Mouse (Mus musculus): ENCODE data around the gene Tmem82. TPM values are rescaled to one million over a fixed set of nuclear protein-coding genes. Genes with fewer than 3 reads are reported as not detected.
A peak's percentile ranks its signal among the peaks of the same experiment; 100 is the strongest.

Gene Tmem82
- polyA plus RNA-seq, 1 experiment from 2014 or later = 0.13 TPM

DNA sequence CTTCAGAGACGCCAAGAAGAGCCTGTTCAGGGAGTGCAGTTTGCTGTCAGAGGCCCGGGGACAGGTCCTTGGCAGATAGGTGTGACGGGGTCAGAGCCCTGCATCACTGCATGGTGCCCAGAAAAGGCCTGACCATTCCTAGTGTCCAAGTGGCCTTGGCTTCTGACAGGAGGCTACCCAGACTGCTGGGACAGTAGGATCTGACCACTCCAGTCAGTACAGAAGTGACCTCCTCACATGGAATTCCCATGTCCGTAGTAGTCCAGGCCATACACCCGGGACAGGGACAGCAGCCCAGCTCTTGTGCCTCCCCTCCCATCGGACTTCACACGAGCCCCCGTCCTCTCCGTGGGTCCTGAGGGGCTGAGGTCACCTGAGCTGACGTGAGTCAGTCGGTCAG is 11.6 kb upstream of the Tmem82 start:
- Histone ChIP-seq H3K36me3 (ENCODE audit: control insufficient read depth, insufficient read depth) (peaks cover 53% of the 10 kb centered on the region), H3K9ac (replicated peaks; ENCODE audit: low read depth, low read length) (no peak overlapping the region), H3K27me3 (replicated peaks; ENCODE audit: control insufficient read depth, insufficient read depth, low read length) (no peaks in the 10 kb centered on the region), H3K27ac (ENCODE audit: low read length) (no peak overlapping the region), H3K4me3 (replicated peaks; ENCODE audit: low read length) (no peak overlapping the region), H3K9me3 (ENCODE audit: control insufficient read depth, low read length) (no peaks in the 10 kb centered on the region), H3K4me2 (ENCODE audit: low read length) (no peak overlapping the region), H3K4me1 (replicated peaks; ENCODE audit: control insufficient read depth, insufficient read depth, low read length) (no peaks in the 10 kb centered on the region)
- 93% methylated on average over 11 of the region's 11 CpGs for WGBS
- ATAC-seq = no peak

DNA sequence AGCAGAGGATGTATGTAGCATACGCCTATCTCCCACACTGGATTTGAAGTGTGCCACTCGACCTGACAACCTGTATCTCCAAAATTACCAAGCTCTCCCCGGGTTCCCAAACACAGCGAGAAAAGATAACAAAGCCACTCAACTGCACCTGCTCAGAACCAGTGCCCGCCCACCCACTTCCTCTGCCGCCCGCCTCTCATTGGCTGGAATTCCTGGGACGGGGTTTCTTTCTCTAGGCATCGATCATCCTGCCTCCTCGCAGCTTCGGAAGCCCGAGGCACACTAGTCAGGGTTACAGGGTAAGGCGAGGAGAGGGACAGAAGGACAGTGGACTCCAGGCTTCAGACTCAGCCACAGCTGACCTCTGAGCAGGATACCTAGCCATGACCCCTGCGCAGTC is 10.2 kb upstream of the Tmem82 start:
- Histone ChIP-seq H3K27ac (ENCODE audit: low read length) (no peak overlapping the region), H3K27me3 (replicated peaks; ENCODE audit: control insufficient read depth, insufficient read depth, low read length) (no peaks in the 10 kb centered on the region), H3K36me3 (ENCODE audit: control insufficient read depth, insufficient read depth) (peaks cover 46% of the 10 kb centered on the region), H3K9me3 (ENCODE audit: control insufficient read depth, low read length) (no peaks in the 10 kb centered on the region), H3K4me2 (ENCODE audit: low read length) (no peak overlapping the region), H3K9ac (replicated peaks; ENCODE audit: low read depth, low read length) (no peak overlapping the region), H3K4me3 (replicated peaks; ENCODE audit: low read length) (no peak overlapping the region), H3K4me1 (replicated peaks; ENCODE audit: control insufficient read depth, insufficient read depth, low read length) (no peaks in the 10 kb centered on the region)
- no peak for ATAC-seq
- 84% methylated on average over 14 of the region's 14 CpGs for WGBS

DNA sequence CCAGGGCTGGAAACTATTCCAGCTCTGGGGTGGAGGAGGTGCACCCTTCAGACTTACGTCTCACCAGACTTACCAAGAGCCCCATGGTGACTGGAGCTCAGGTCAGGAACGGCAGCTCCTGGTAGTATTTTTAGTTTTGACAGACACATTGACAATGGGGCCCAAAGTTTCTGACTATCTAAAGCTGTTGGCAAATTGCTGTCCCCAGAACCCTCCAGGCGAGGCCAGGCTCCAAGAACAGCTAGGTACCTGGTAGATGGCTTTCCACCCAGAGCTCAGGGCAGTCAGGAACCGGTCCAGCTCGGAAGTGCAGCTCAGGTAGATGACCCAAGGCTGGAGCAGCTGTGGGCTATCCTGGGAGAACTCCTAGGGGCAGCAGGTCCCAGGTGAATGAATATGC is 9.1 kb upstream of the Tmem82 start:
- no peaks in the 10 kb centered on the region for H3K9me3 ChIP-seq (ENCODE audit: control insufficient read depth, low read length)
- no peaks in the 10 kb centered on the region for H3K4me1 ChIP-seq (replicated peaks; ENCODE audit: control insufficient read depth, insufficient read depth, low read length)
- 87% methylated on average over 5 of the region's 5 CpGs for WGBS
- no peaks in the 10 kb centered on the region for H3K27me3 ChIP-seq (replicated peaks; ENCODE audit: control insufficient read depth, insufficient read depth, low read length)
- no peak overlapping the region for H3K4me3 ChIP-seq (replicated peaks; ENCODE audit: low read length)
- ATAC-seq = no peak
- H3K36me3 ChIP-seq (ENCODE audit: control insufficient read depth, insufficient read depth) = peaks cover 42% of the 10 kb centered on the region
- H3K9ac ChIP-seq (replicated peaks; ENCODE audit: low read depth, low read length) = no peak overlapping the region
- no peak overlapping the region for H3K4me2 ChIP-seq (ENCODE audit: low read length)
- no peak overlapping the region for H3K27ac ChIP-seq (ENCODE audit: low read length)

DNA sequence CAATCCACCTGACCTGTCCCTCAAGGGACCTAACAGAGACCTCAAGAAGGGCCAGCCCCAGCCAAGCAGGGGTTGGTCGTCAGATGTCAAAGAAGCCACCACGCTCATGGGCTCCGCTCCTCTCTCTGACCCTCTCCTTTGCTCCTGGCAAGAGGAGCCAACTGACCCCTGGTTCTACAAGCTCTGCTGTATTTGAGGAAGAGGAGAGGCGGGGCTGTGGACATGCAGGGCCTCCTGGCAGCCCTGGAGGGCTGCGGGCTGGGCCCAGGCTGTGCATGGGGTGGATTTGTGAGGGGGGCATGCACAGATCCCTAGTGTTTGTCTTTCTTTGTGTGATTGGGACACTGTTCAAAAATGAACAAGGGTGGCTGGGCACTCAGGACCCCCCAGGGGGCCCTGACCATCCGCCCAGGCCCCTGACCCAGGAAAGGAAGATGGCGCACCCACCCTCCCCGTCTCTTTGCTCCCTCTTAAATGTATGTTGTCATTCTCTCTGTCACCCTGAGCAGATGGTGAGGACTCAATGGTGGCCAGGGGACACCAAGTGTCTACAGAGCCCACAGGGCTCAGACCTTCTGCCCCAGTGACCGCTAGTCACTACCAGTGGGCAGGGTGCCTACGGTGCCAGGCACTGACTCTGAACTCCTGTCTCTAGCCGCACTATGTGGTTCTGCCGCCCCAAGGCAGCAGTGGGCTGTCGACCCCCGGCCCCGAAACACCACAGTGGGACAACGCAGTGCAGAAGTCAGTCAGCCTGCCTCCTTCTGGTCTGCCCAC is 7.5 kb upstream of the Tmem82 start:
- no peak for ATAC-seq
- H3K9ac ChIP-seq (replicated peaks; ENCODE audit: low read depth, low read length) = no peak overlapping the region
- no peak overlapping the region for H3K4me2 ChIP-seq (ENCODE audit: low read length)
- no peaks in the 10 kb centered on the region for H3K27me3 ChIP-seq (replicated peaks; ENCODE audit: control insufficient read depth, insufficient read depth, low read length)
- H3K9me3 ChIP-seq (ENCODE audit: control insufficient read depth, low read length) = no peaks in the 10 kb centered on the region
- WGBS = 91% methylated on average over 16 of the region's 16 CpGs
- H3K36me3 ChIP-seq (ENCODE audit: control insufficient read depth, insufficient read depth) = peaks cover 27% of the 10 kb centered on the region
- no peak overlapping the region for H3K4me3 ChIP-seq (replicated peaks; ENCODE audit: low read length)
- H3K27ac ChIP-seq (ENCODE audit: low read length) = no peak overlapping the region
- H3K4me1 ChIP-seq (replicated peaks; ENCODE audit: control insufficient read depth, insufficient read depth, low read length) = no peaks in the 10 kb centered on the region

DNA sequence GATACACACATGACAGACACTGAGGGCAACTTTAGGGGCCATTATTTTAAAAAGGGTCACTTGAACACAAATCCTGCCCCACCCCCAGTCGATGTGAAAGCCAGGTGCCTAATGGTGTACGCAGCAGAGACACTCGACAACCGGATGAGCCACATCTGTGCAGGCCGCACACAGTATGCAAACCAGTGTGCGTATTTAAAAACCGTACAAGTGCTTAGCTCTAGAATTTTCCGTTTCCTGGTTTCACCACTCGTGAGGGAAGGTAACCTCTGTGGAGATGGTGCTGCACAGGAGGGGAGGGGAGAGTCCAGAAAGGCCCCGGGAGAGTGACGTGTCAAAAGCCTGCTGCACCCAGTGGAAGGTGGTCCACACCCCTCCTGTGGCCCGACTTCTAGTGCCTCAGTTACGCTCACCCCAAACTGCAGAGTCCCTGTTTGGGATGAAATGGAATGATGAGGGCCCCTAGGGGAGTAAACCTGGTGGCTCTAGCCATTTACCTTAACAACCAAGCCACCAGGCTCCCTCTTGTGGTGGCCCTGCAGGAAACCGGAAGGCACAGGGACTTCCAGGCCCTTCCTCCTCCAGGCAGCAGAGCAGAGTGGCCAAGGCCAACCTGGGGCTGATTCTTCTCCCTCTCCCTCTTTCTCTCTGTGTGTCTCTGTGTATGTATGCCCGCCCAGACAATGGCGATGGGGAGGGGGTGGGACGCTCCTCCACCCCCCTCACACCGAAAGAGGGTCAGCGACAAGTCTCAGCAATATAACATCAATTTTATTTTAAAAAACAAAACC is 6.7 kb upstream of the Tmem82 start:
- 81% methylated on average over 19 of the region's 19 CpGs for WGBS
- H3K4me2 ChIP-seq (ENCODE audit: low read length) = no peak overlapping the region
- no peaks in the 10 kb centered on the region for H3K4me1 ChIP-seq (replicated peaks; ENCODE audit: control insufficient read depth, insufficient read depth, low read length)
- no peak overlapping the region for H3K27ac ChIP-seq (ENCODE audit: low read length)
- no peak overlapping the region for H3K4me3 ChIP-seq (replicated peaks; ENCODE audit: low read length)
- peaks cover 20% of the 10 kb centered on the region for H3K36me3 ChIP-seq (ENCODE audit: control insufficient read depth, insufficient read depth)
- no peaks in the 10 kb centered on the region for H3K27me3 ChIP-seq (replicated peaks; ENCODE audit: control insufficient read depth, insufficient read depth, low read length)
- no peak for ATAC-seq
- H3K9ac ChIP-seq (replicated peaks; ENCODE audit: low read depth, low read length) = no peak overlapping the region
- H3K9me3 ChIP-seq (ENCODE audit: control insufficient read depth, low read length) = no peaks in the 10 kb centered on the region

DNA sequence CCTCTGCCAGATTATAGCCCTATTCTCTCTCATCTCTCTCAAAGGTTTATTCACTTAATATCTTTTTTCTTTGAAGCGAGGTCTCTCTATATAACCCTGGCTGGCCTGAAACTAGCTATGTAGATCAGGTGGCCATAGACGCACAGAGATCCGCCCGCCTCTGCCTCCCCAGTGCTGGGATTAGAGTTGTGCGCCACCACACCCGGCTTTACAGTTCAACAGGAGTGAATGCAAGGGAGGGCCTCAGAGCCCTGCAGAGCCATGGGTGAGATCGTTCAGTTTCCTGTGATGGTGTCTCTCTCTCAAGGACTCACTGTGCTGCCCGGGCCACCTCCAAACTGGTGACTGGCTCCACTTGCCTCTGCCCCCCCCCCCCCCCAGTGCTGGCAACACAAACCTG is 5.7 kb upstream of the Tmem82 start:
- H3K36me3 ChIP-seq (ENCODE audit: control insufficient read depth, insufficient read depth) = peaks cover 13% of the 10 kb centered on the region; the same call in 1 of the 2 replicates
- no peaks in the 10 kb centered on the region for H3K27me3 ChIP-seq (replicated peaks; ENCODE audit: control insufficient read depth, insufficient read depth, low read length)
- no peak overlapping the region for H3K4me3 ChIP-seq (replicated peaks; ENCODE audit: low read length)
- no peak for ATAC-seq
- no peak overlapping the region for H3K4me2 ChIP-seq (ENCODE audit: low read length)
- WGBS = 86% methylated on average over 7 of the region's 8 CpGs
- no peaks in the 10 kb centered on the region for H3K4me1 ChIP-seq (replicated peaks; ENCODE audit: control insufficient read depth, insufficient read depth, low read length)
- no peak overlapping the region for H3K27ac ChIP-seq (ENCODE audit: low read length)
- H3K9ac ChIP-seq (replicated peaks; ENCODE audit: low read depth, low read length) = no peak overlapping the region
- no peaks in the 10 kb centered on the region for H3K9me3 ChIP-seq (ENCODE audit: control insufficient read depth, low read length)

DNA sequence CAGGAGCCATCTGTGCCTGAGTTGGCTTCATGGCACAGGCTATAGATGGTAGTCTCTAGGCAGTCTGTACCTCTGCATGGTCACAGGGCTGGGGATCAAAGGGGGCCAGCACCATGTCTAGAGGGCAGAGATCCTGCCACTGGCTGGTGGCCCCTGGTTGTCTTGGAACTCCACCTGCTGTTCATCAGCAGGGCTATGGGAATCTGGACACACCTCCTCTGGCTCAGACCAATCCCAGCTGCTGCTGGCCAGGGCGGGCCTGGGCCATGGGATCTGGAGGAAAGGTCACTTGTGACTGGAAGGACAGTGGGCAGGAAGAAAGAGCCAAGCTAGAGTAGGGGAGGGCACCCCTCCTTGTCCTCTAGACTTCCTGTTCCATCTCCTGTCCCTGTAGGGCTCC is 5.2 kb upstream of the Tmem82 start, which contains the start of gene Slc25a34:
Gene Slc25a34, minus strand, starts transcription at position 156 of the 400 bp plus-strand sequence.
- 0 out of 2 replicates have a peak, but pooled peaks have one; percentile 6 for ATAC-seq
- Histone ChIP-seq H3K36me3 (ENCODE audit: control insufficient read depth, insufficient read depth) (peaks cover 13% of the 10 kb centered on the region; the same call in 1 of the 2 replicates), H3K4me2 (ENCODE audit: low read length) (no peak within 1 kb of the TSS), H3K27me3 (replicated peaks; ENCODE audit: control insufficient read depth, insufficient read depth, low read length) (no peaks in the 10 kb centered on the region), H3K4me3 (replicated peaks; ENCODE audit: low read length) (no peak within 1 kb of the TSS), H3K9ac (replicated peaks; ENCODE audit: low read depth, low read length) (no peak within 1 kb of the TSS), H3K27ac (ENCODE audit: low read length) (no peak within 1 kb of the TSS), H3K4me1 (replicated peaks; ENCODE audit: control insufficient read depth, insufficient read depth, low read length) (no peaks in the 10 kb centered on the region), H3K9me3 (ENCODE audit: control insufficient read depth, low read length) (no peaks in the 10 kb centered on the region)
- 79% methylated on average over 1 of the region's 1 CpGs for WGBS

DNA sequence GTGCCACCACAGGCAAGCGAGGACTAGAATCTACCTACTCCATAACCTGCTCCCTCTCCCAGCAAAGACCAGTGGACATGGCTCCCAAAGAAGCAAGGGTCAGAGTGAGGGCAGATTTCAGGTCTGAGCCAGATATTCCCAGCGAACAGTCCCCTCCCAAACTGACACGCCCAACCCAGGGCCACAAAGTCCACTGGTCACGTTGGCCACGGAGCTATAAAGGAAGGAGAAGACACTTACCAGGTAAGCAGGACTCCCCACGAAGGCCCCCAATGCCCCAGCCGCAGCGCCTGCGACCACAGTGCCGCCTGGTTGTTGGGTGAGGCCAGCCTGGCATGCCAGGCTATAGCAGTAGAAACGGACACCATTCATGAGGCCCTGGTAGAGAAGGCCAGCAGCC is 4.6 kb upstream of the Tmem82 start:
- no peaks in the 10 kb centered on the region for H3K9me3 ChIP-seq (ENCODE audit: control insufficient read depth, low read length)
- no peaks in the 10 kb centered on the region; the same call in 1 of the 2 replicates for H3K4me1 ChIP-seq (replicated peaks; ENCODE audit: control insufficient read depth, insufficient read depth, low read length)
- no peak overlapping the region for H3K4me3 ChIP-seq (replicated peaks; ENCODE audit: low read length)
- ATAC-seq = no peak
- H3K36me3 ChIP-seq (ENCODE audit: control insufficient read depth, insufficient read depth) = peaks cover 12% of the 10 kb centered on the region; the same call in 1 of the 2 replicates
- no peak overlapping the region for H3K9ac ChIP-seq (replicated peaks; ENCODE audit: low read depth, low read length)
- H3K4me2 ChIP-seq (ENCODE audit: low read length) = no peak overlapping the region
- no peaks in the 10 kb centered on the region for H3K27me3 ChIP-seq (replicated peaks; ENCODE audit: control insufficient read depth, insufficient read depth, low read length)
- H3K27ac ChIP-seq (ENCODE audit: low read length) = no peak overlapping the region
- WGBS = 85% methylated on average over 11 of the region's 11 CpGs

DNA sequence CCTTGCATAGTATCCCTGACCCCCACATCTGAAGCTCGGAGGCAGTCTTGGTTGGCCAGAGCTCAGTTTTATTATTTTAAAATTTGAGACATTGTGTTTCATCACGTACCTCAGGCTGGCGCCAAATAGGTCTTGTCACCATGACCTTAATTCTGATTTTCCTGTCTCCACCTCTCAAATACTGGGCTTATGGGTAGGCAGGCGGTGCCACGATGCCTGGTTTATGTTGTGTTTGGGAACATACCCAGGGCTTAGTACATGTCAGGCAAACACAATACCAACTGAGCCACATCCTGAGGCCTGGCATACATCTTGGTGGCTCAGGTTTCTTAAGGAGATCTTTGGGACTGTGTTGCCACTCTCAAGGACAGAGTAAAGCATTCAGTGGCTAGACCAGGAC is 4.1 kb upstream of the Tmem82 start:
- Histone ChIP-seq H3K4me1 (replicated peaks; ENCODE audit: control insufficient read depth, insufficient read depth, low read length) (peaks cover 4% of the 10 kb centered on the region), H3K27me3 (replicated peaks; ENCODE audit: control insufficient read depth, insufficient read depth, low read length) (no peaks in the 10 kb centered on the region), H3K4me3 (replicated peaks; ENCODE audit: low read length) (no peak overlapping the region), H3K4me2 (ENCODE audit: low read length) (no peak overlapping the region), H3K36me3 (ENCODE audit: control insufficient read depth, insufficient read depth) (peaks cover 10% of the 10 kb centered on the region; the same call in 1 of the 2 replicates), H3K27ac (ENCODE audit: low read length) (no peak overlapping the region), H3K9ac (replicated peaks; ENCODE audit: low read depth, low read length) (no peak overlapping the region), H3K9me3 (ENCODE audit: control insufficient read depth, low read length) (no peaks in the 10 kb centered on the region)
- WGBS = 87% methylated on average over 5 of the region's 5 CpGs
- no peak for ATAC-seq

Measured in forebrain, embryonic 16.5 days (tissue).